Mouse (Mus musculus): ENCODE data around the gene Rbpj. TPM values are rescaled to one million over a fixed set of nuclear protein-coding genes. Genes with fewer than 3 reads are reported as not detected.

Rbpj gene
- polyA plus RNA-seq (2012; rRNA removed) (57.3 and 60.8 TPM in 2 replicates), polyA plus RNA-seq (2014; fragmentation: Nextera tagmentation; extraction: Ambion mirVana) (49.7 and 52.6 TPM in 2 replicates)

- WGBS: 92% methylated on average over 9 of the region's 9 CpGs
- H3K9ac ChIP-seq (ENCODE audit: low read depth, low read length, severe bottlenecking): no peak within 1 kb of the TSS
These were observed at the start of gene Rbpj for GRCm38 (mm10) chr5:53465883-53466282. TSS of gene Rbpj (plus strand) at chr5:53466152.

DNA sequence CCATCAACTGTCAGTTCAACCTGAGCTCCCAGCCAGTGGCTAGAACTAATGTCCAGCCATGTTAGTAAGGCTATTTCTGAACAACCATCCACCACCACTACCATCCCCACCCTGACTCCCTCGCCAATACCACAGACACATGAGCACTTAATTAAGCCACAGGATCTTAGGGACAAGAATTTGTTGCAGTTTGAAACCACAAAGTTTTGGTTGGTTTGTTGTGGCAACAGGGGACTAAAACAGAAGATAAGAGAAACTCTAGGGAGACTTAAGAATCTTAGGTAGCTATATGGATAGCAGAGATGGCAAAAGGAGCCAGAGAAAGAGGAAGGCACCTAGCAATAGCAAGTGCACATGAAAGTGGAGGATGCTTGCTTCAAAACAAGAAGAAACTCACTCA lies 45.2 kb upstream of the Rbpj start:
- Histone ChIP-seq H3K36me3 (ENCODE audit: control insufficient read depth, insufficient read depth, low read length) (no peaks in the 10 kb centered on the region), H3K4me2 (replicated peaks; ENCODE audit: low read depth, low read length, severe bottlenecking) (no peak overlapping the region), H3K27me3 (ENCODE audit: control insufficient read depth, insufficient read depth, low read length) (no peaks in the 10 kb centered on the region), H3K9me3 (ENCODE audit: control insufficient read depth, low read length) (no peaks in the 10 kb centered on the region), H3K4me1 (ENCODE audit: control insufficient read depth, insufficient read depth, low read length) (no peaks in the 10 kb centered on the region), H3K27ac (replicated peaks; ENCODE audit: low read depth, low read length) (no peak overlapping the region), H3K9ac (ENCODE audit: low read depth, low read length, severe bottlenecking) (no peak overlapping the region), H3K4me3 (replicated peaks; ENCODE audit: low read length) (no peak overlapping the region)
- ATAC-seq (ENCODE audit: low FRiP score, low read depth) (no peak), DNase-seq (ENCODE audit: low spot score) (no peak)
- 70% methylated on average over 1 of the region's 1 CpGs for WGBS
- TF ChIP-seq POLR2A (IDR thresholded peaks at IDR 0.05; ENCODE audit: borderline replicate concordance, extremely low read depth, insufficient read depth, insufficient read length): no peak

More at GRCm38 (mm10) chr5:53465883-53466282, at the start of gene Rbpj:
- ATAC-seq (ENCODE audit: low FRiP score, low read depth): no peak
- no peak for TF ChIP-seq POLR2A (IDR thresholded peaks at IDR 0.05; ENCODE audit: borderline replicate concordance, extremely low read depth, insufficient read depth, insufficient read length)
- DNase-seq (ENCODE audit: low spot score): no peak
- Histone ChIP-seq H3K36me3 (ENCODE audit: control insufficient read depth, insufficient read depth, low read length) (no peaks in the 10 kb centered on the region), H3K9me3 (ENCODE audit: control insufficient read depth, low read length) (no peaks in the 10 kb centered on the region), H3K4me2 (replicated peaks; ENCODE audit: low read depth, low read length, severe bottlenecking) (no peak within 1 kb of the TSS), H3K27me3 (ENCODE audit: control insufficient read depth, insufficient read depth, low read length) (no peaks in the 10 kb centered on the region), H3K4me1 (ENCODE audit: control insufficient read depth, insufficient read depth, low read length) (peaks cover 18% of the 10 kb centered on the region), H3K4me3 (replicated peaks; ENCODE audit: low read length) (no peak within 1 kb of the TSS), H3K27ac (replicated peaks; ENCODE audit: low read depth, low read length) (no peak within 1 kb of the TSS)

GRCm38 (mm10) chr5:53421291-53421690 lies 44.7 kb upstream of the Rbpj start:
- H3K9me3 ChIP-seq (ENCODE audit: control insufficient read depth, low read length): no peaks in the 10 kb centered on the region

DNA sequence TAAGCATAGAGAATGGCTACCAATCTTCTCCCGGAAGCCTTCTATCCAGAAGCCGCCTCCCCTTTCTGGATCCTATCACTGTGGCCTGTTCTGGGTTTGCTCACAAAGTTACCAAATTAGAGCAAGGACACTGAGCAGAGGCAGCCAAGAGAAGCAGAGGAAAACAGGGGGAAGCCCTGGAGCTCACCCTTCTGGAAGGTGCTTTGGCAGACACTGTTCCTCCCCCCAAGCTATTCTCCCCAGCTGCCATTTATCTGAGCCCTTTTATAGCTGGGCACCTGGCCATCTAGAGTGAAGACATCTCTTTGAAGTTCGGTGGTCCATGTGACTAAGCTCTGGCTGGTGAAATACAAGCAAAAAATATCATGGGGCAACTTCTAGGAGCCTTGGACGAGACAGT lies 38.5 kb upstream of the Rbpj start:
- TF ChIP-seq POLR2A (IDR thresholded peaks at IDR 0.05; ENCODE audit: borderline replicate concordance, extremely low read depth, insufficient read depth, insufficient read length): no peak
- Histone ChIP-seq H3K9me3 (ENCODE audit: control insufficient read depth, low read length) (no peaks in the 10 kb centered on the region), H3K27me3 (ENCODE audit: control insufficient read depth, insufficient read depth, low read length) (no peaks in the 10 kb centered on the region), H3K9ac (ENCODE audit: low read depth, low read length, severe bottlenecking) (no peak overlapping the region), H3K4me1 (ENCODE audit: control insufficient read depth, insufficient read depth, low read length) (no peaks in the 10 kb centered on the region), H3K4me3 (replicated peaks; ENCODE audit: low read length) (no peak overlapping the region), H3K36me3 (ENCODE audit: control insufficient read depth, insufficient read depth, low read length) (no peaks in the 10 kb centered on the region), H3K27ac (replicated peaks; ENCODE audit: low read depth, low read length) (no peak overlapping the region), H3K4me2 (replicated peaks; ENCODE audit: low read depth, low read length, severe bottlenecking) (no peak overlapping the region)
- no peak for ATAC-seq (ENCODE audit: low FRiP score, low read depth)
- DNase-seq (ENCODE audit: low spot score): no peak
- WGBS: 62% methylated on average over 4 of the region's 4 CpGs

More at GRCm38 (mm10) chr5:53421291-53421690, 44.7 kb upstream of the Rbpj start:
- TF ChIP-seq POLR2A (IDR thresholded peaks at IDR 0.05; ENCODE audit: borderline replicate concordance, extremely low read depth, insufficient read depth, insufficient read length): no peak
- no peaks in the 10 kb centered on the region for H3K36me3 ChIP-seq (ENCODE audit: control insufficient read depth, insufficient read depth, low read length)
- no peak overlapping the region for H3K4me2 ChIP-seq (replicated peaks; ENCODE audit: low read depth, low read length, severe bottlenecking)
- ATAC-seq (ENCODE audit: low FRiP score, low read depth) (no peak), DNase-seq (ENCODE audit: low spot score) (no peak)
- H3K4me1 ChIP-seq (ENCODE audit: control insufficient read depth, insufficient read depth, low read length): no peaks in the 10 kb centered on the region
- no peaks in the 10 kb centered on the region for H3K27me3 ChIP-seq (ENCODE audit: control insufficient read depth, insufficient read depth, low read length)
- no peak overlapping the region for H3K27ac ChIP-seq (replicated peaks; ENCODE audit: low read depth, low read length)
- H3K4me3 ChIP-seq (replicated peaks; ENCODE audit: low read length): no peak overlapping the region
- H3K9ac ChIP-seq (ENCODE audit: low read depth, low read length, severe bottlenecking): no peak overlapping the region
- WGBS: 78% methylated on average over 4 of the region's 4 CpGs

- TF ChIP-seq POLR2A (IDR thresholded peaks at IDR 0.05; ENCODE audit: borderline replicate concordance, extremely low read depth, insufficient read depth, insufficient read length): no peak
- DNase-seq (ENCODE audit: low spot score): no peak
- H3K9ac ChIP-seq (ENCODE audit: low read depth, low read length, severe bottlenecking): no peak overlapping the region
- no peaks in the 10 kb centered on the region for H3K4me1 ChIP-seq (ENCODE audit: control insufficient read depth, insufficient read depth, low read length)
- no peaks in the 10 kb centered on the region for H3K9me3 ChIP-seq (ENCODE audit: control insufficient read depth, low read length)
- no peaks in the 10 kb centered on the region for H3K36me3 ChIP-seq (ENCODE audit: control insufficient read depth, insufficient read depth, low read length)
- no peak for ATAC-seq (ENCODE audit: low FRiP score, low read depth)
- WGBS: 83% methylated on average over 10 of the region's 10 CpGs
- H3K4me3 ChIP-seq (replicated peaks; ENCODE audit: low read length): no peak overlapping the region
- H3K27me3 ChIP-seq (ENCODE audit: control insufficient read depth, insufficient read depth, low read length): no peaks in the 10 kb centered on the region
- no peak overlapping the region for H3K4me2 ChIP-seq (replicated peaks; ENCODE audit: low read depth, low read length, severe bottlenecking)
- no peak overlapping the region for H3K27ac ChIP-seq (replicated peaks; ENCODE audit: low read depth, low read length)
These were observed 36.1 kb upstream of the Rbpj start for GRCm38 (mm10) chr5:53429683-53430477.

All from limb, embryonic 14.5 days (tissue).